Mouse (Mus musculus) myocyte (in vitro differentiated cells): ENCODE measurements around the gene Psmd11.

ENCODE experiments used
- POLR2A ChIP-seq: IDR thresholded peaks from one replicate; pipeline ENCODE4 v1.6.1; 2011; ENCODE audit warnings: low read depth, mild to moderate bottlenecking, control low read depth, moderate library complexity; ENCODE audit not compliant: insufficient read length
- SRF ChIP-seq: IDR thresholded peaks from one replicate; pipeline ENCODE4 v1.6.1; 2011; ENCODE audit warnings: low read depth; ENCODE audit not compliant: control insufficient read depth, insufficient read length

DNA sequence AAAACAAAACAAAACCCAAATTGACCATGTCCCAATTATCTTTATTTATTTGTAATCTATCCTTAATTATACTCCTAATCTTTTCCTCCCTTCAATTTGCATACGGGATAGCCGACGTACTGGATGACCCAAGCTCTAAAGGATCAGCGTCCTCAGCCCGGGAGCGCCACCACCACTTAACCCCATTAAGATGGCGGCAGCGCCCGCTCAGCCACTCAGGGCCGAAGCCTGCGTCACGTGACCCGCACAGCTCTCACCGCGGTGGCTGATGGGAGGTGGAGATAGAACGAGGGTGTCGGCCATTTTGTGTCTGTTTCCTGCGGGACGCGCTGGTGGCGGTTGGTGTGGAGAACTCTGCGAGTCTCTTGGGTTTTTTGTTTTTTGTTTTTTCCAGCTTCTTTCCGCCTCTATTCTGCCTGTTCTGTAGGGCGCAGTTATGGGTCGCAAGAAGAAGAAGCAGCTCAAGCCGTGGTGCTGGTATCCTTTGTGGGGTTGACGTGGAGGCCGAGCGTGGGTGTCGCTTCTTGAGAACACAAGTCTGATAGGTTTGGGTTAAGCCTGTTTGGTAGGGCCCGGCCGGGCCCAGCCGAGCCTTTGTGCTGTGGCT lies 45.3 kb upstream of the Psmd11 start, which contains the start of gene Zfp207:
- TF ChIP-seq POLR2A (peak; percentile 93), SRF (no peak)
